Mouse (Mus musculus) ovary, adult 10 weeks (tissue): ENCODE measurements around the gene Cdsn. TPM values are rescaled to one million over a fixed set of nuclear protein-coding genes. Genes with fewer than 3 reads are reported as not detected.

ENCODE experiments used
- polyA plus RNA-seq: library from polyadenylated mRNA; stranded (reverse); fragments of 350-450 nt; fragmentation: Illumina TruSeq; extraction: RNeasy Lipid Tissue Mini Kit (QIAGEN cat#74804); gene quantifications from one replicate; pipeline ENCODE4 v1.2.3, GENCODE M21; 2014

Gene Cdsn
- not detected for polyA plus RNA-seq

GRCm38 (mm10) chr17:35551881-35552414 is at the start of gene Cdsn:
Gene Cdsn (plus strand): TSS chr17:35552128.

DNA sequence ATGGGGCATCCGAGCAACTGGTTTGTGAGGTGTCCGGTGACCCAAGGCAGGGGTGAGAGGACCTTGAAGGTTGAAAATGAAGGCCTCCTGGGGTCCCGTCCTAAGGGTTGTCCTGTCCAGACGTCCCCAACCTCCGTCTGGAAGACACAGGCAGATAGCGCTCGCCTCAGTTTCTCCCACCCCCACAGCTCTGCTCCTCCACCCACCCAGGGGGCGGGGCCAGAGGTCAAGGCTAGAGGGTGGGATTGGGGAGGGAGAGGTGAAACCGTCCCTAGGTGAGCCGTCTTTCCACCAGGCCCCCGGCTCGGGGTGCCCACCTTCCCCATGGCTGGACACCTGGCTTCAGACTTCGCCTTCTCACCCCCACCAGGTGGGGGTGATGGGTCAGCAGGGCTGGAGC is 46.2 kb upstream of the Cdsn start, which contains the start of gene Pou5f1:
Gene Pou5f1 (plus strand): TSS at position 243 of the 400 bp plus-strand sequence.

DNA sequence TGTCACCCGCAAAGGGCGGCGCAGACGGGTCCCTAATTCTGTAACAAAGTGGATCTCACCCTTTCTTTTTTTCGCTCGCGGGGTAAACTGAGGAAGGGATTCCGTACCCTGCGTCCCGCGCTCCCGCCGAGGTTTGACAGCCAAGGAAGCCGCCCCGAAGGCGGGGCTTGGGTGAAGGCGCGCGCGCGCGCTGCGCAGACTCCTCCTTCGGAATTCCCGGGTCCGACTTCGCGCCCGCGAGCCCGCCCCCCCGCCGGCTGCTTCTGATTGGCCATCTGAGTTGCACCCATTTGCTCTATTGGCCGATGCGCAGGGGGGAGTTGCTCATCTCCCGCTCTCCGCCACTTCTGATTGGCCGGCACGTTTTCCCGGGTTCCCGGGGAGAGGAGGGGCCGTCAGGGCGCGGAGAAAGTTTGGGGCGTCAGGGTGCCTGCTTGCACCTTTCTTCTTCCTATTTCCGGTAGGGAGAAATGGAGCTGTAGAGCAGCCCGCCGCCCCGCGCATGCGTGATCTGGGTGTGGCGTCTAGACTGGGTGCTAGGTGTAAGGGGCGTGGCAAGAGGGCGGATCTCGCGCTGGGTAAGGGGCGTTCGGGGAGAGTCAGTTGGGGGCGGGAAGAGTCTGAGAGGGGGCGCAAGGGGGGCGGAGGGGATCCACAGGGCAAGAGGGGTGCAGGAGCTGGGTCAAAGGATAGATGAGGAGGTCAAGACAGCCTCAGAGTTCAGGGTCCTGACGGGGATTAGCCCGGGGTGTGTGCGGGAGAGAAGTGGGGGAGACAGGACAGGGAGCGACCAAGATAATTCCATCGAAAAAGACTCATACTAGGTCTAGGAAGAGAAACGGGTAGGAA is 35.1 kb upstream of the Cdsn start, which contains the start of the genes Tcf19 and Cchcr1:
Gene Tcf19 (minus strand): TSS at position 173 of the 849 bp plus-strand sequence.
Gene Cchcr1 (plus strand): TSS at position 449 of the 849 bp plus-strand sequence.

DNA sequence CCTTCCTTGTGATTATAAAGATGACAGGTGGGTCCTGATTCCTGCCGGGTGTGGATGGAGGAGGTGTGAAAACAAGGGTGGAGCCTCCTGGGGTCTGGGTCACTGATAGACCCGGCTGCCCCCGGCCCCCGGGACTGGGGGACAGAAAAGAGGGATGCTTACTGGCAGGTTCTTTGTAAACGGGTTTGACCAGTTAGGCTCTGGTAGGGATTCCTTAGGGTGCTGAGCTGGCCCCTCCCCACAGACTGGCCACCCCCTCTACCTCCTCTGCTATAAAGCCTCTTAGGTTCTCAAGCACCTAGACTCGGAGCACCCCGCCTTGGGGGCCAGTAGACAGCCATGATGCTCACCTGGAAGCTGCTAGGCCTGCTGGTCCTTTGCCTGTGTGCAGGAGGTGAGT is 19.0 kb upstream of the Cdsn start, which contains the start of gene Psors1c2:
Gene Psors1c2 (plus strand): TSS at position 301 of the 400 bp plus-strand sequence.

DNA sequence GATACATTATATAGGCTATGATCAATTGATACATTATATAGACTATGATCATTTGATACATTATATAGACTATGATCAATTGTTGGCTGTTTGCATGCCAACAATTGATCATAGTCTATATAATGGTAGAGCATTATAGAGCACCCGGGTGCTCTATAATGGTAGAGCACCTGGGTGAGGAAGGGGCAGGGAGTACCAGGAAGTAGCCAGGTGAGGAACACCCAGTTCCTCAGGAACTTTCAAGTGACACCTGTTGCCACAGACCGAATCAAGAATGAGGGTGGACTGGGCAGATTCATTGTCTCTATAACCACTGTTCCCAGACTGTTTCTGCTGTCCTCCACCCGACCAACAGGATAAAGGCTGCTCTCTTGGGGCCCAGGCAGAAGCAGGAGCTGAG is 15.2 kb downstream of the Cdsn start, which contains the start of gene 2300002M23Rik:
Gene 2300002M23Rik (plus strand): TSS at position 301 of the 400 bp plus-strand sequence.

DNA sequence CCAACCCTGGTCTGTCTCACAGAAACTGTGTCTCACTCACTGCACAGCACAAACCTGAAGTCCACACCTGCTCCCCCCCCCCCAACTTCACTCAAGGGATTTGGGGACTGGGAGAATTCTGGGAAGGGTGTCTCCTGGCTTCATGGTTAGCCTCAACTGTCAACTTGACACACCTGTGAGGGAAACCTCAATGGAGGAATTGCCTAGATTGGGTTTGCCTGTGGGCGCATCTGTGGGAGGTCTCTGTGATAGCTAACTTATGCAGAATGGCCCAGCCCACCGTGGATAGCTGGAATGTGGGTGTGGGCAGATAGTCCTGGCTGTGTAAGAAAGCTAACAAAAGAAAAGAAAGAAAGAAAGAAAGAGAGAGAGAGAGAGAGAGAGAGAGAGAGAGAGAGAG is 49.3 kb downstream of the Cdsn start, which contains the start of gene Sfta2:
Gene Sfta2 (plus strand): TSS at position 301 of the 400 bp plus-strand sequence.

Other genes with a start within 250 kb of the Cdsn start
- gene H2-Q1, start 231.7 kb upstream of the Cdsn start, polyA plus RNA-seq = not detected
- 2.1 TPM for gene H2-Q2, start 209.9 kb upstream of the Cdsn start, polyA plus RNA-seq
- gene H2-Q4, start 172.5 kb upstream of the Cdsn start, polyA plus RNA-seq = 21.8 TPM
- gene H2-Q6, start 127.3 kb upstream of the Cdsn start, polyA plus RNA-seq = 3.0 TPM
- 2.0 TPM for gene H2-Q7, start 113.0 kb upstream of the Cdsn start, polyA plus RNA-seq
- 0.80 TPM for gene H2-Q10, start 82.0 kb upstream of the Cdsn start, polyA plus RNA-seq
- 0.46 TPM for gene Pou5f1, start 46.1 kb upstream of the Cdsn start, polyA plus RNA-seq
- 1.9 TPM for gene Tcf19, start 35.3 kb upstream of the Cdsn start, polyA plus RNA-seq
- 0.23 TPM for gene Cchcr1, start 35.0 kb upstream of the Cdsn start, polyA plus RNA-seq
- not detected for gene Psors1c2, start 18.9 kb upstream of the Cdsn start, polyA plus RNA-seq
- 0.48 TPM for gene 2300002M23Rik, start 15.3 kb downstream of the Cdsn start, polyA plus RNA-seq
- not detected for gene Sfta2, start 49.4 kb downstream of the Cdsn start, polyA plus RNA-seq
- gene Gm9573, start 74.5 kb downstream of the Cdsn start, polyA plus RNA-seq = not detected
- 0.17 TPM for gene Mucl3, start 91.6 kb downstream of the Cdsn start, polyA plus RNA-seq
- gene Vars2, start 115.5 kb downstream of the Cdsn start, polyA plus RNA-seq = 0.48 TPM
- gene Gtf2h4, start 121.6 kb downstream of the Cdsn start, polyA plus RNA-seq = 2.4 TPM
- 7.1 TPM for gene Ddr1, start 152.5 kb downstream of the Cdsn start, polyA plus RNA-seq